Mouse (Mus musculus): ENCODE measurements at regions not wholly inside any gene's neighbourhood (a gene's known extent, or its start where the extent isn't known, plus 50 kb on each side); places are given as distances from the start of the nearest gene placed in this dataset.

DNA sequence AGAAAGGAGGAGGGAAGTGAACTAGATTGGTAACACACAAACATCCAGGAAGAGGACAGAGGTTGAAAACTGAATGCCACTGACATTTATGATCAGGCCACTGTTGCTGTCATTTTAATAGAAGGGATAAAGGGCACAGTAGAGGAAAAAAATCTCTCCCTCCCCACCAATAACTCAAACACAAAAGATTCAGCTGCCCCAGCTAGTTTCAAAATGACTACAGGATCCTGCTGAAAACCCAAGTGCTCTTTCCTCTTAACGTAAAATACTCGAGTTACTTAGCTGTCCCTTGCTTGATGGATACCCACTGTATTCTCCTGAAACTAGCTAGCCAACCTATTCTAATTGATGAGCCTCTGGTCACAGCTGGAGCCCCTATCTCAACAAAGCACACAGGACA lies 211.7 kb downstream of the Rps29 start:
- TF ChIP-seq EP300 (IDR thresholded peaks at IDR 0.05; ENCODE audit: insufficient read depth, low read depth, low read length) (no peak), CTCF (IDR thresholded peaks at IDR 0.05; ENCODE audit: low read depth, low read length) (no peak)

Data from ES-Bruce4 (cell line).